Mouse (Mus musculus) limb, embryonic 11.5 days (tissue): ENCODE measurements at regions not wholly inside any gene's neighbourhood (a gene's known extent, or its start where the extent isn't known, plus 50 kb on each side); places are given as distances from the start of the nearest gene placed in this dataset.

Experiments used
- ATAC-seq: fragments of 200-750 bp; cut with Nextera tagmentation; 2 replicates; pipeline ENCODE4 v1.8.0; 2017; ENCODE audit warnings: low read depth; ENCODE audit not compliant: insufficient number of reproducible peaks, low FRiP score, low TSS enrichment
- DNase-seq: peaks from one replicate; pipeline ENCODE4 v3.0.0-alpha.2; 2015; ENCODE audit warnings: low spot score
- H3K27ac ChIP-seq: fragments of 300-500 bp; sonication (generic); replicated peaks from 2 replicates; pipeline ENCODE4 v1.5.1; 2014; ENCODE audit warnings: low read depth, mild to moderate bottlenecking, low read length
- H3K27me3 ChIP-seq: fragments of 300-500 bp; sonication (generic); 2 replicates; pipeline ENCODE4 v1.6.1; 2014; ENCODE audit warnings: mild to moderate bottlenecking, low read length, mixed read lengths; ENCODE audit not compliant: control insufficient read depth, insufficient read depth
- H3K36me3 ChIP-seq: fragments of 300-500 bp; sonication (generic); 2 replicates; pipeline ENCODE4 v1.6.1; 2014; ENCODE audit warnings: mild to moderate bottlenecking, low read length, moderate library complexity, mixed read lengths; ENCODE audit not compliant: control insufficient read depth, insufficient read depth
- H3K4me1 ChIP-seq: fragments of 300-500 bp; sonication (generic); 2 replicates; pipeline ENCODE4 v1.6.1; 2014; ENCODE audit warnings: low read length, mixed read lengths; ENCODE audit not compliant: control insufficient read depth, insufficient read depth
- H3K4me2 ChIP-seq: fragments of 300-500 bp; sonication (generic); 2 replicates; pipeline ENCODE4 v1.6.1; 2014; ENCODE audit warnings: low read depth, mild to moderate bottlenecking, moderate library complexity; ENCODE audit not compliant: severe bottlenecking
- H3K4me3 ChIP-seq: fragments of 300-500 bp; sonication (generic); 2 replicates; pipeline ENCODE4 v1.5.1; 2014; ENCODE audit warnings: low read depth, low read length
- H3K9ac ChIP-seq: fragments of 300-500 bp; sonication (generic); 2 replicates; pipeline ENCODE4 v1.6.1; 2014; ENCODE audit warnings: mild to moderate bottlenecking, low read length
- H3K9me3 ChIP-seq: fragments of 300-500 bp; sonication (generic); 2 replicates; pipeline ENCODE4 v1.6.1; 2016; ENCODE audit warnings: low read length; ENCODE audit not compliant: control insufficient read depth
- WGBS: fragments of 180-500 bp; shearing (Covaris S2); extraction: QIAGEN DNeasy Blood & Tissue Kit; methylation state at CpG from one replicate; pipeline ENCODE4 v1.1.7; 2014; 5-methylcytosine and 5-hydroxymethylcytosine counted together

- H3K9me3 ChIP-seq, result no peaks in the 10 kb centered on the region
- no peak for ATAC-seq
- no peak overlapping the region for H3K9ac ChIP-seq
- no peak overlapping the region for H3K4me2 ChIP-seq
- DNase-seq, result no peak
- no peaks in the 10 kb centered on the region for H3K27me3 ChIP-seq
- 76% methylated on average over 6 of the region's 6 CpGs for WGBS
- no peaks in the 10 kb centered on the region for H3K4me1 ChIP-seq
- H3K36me3 ChIP-seq, result no peaks in the 10 kb centered on the region
- H3K4me3 ChIP-seq, result no peak overlapping the region
- no peak overlapping the region for H3K27ac ChIP-seq
Observed at GRCm38 (mm10) chr12:58653222-58653621, 358.6 kb downstream of the Sec23a start.

GRCm38 (mm10) chr12:58652701-58653100 lies 359.1 kb downstream of the Sec23a start:
- DNase-seq (no peak), ATAC-seq (0 out of 2 replicates have a peak, but pooled peaks have one; percentile 17)
- WGBS, result 90% methylated on average over 4 of the region's 4 CpGs
- Histone ChIP-seq H3K4me1 (no peaks in the 10 kb centered on the region), H3K9me3 (no peaks in the 10 kb centered on the region), H3K27me3 (no peaks in the 10 kb centered on the region), H3K27ac (no peak overlapping the region), H3K4me3 (no peak overlapping the region), H3K36me3 (no peaks in the 10 kb centered on the region), H3K4me2 (no peak overlapping the region), H3K9ac (no peak overlapping the region)

- WGBS, result 25% methylated on average over 4 of the region's 4 CpGs
- H3K4me3 ChIP-seq, result no peak overlapping the region
- no peaks in the 10 kb centered on the region for H3K36me3 ChIP-seq
- H3K9me3 ChIP-seq, result no peaks in the 10 kb centered on the region
- H3K9ac ChIP-seq, result no peak overlapping the region
- no peak overlapping the region for H3K4me2 ChIP-seq
- H3K4me1 ChIP-seq, result no peaks in the 10 kb centered on the region
- no peaks in the 10 kb centered on the region for H3K27me3 ChIP-seq
- DNase-seq, result no peak
- no peak overlapping the region for H3K27ac ChIP-seq
- no peak for ATAC-seq
Observed at GRCm38 (mm10) chr12:58648322-58648721, 363.5 kb downstream of the Sec23a start.

- Histone ChIP-seq H3K27me3 (no peaks in the 10 kb centered on the region), H3K4me2 (no peak overlapping the region), H3K27ac (no peak overlapping the region), H3K9ac (no peak overlapping the region), H3K4me1 (peaks cover 3% of the 10 kb centered on the region; the same call in 1 of the 2 replicates), H3K4me3 (no peak overlapping the region), H3K36me3 (no peaks in the 10 kb centered on the region), H3K9me3 (no peaks in the 10 kb centered on the region)
- peak; percentile 73; the same call in 1 of the 2 replicates for ATAC-seq
- 22% methylated on average over 3 of the region's 3 CpGs for WGBS
- DNase-seq, result peak; percentile 66
Observed at GRCm38 (mm10) chr12:58643843-58644242, 368.0 kb downstream of the Sec23a start.

GRCm38 (mm10) chr12:58639478-58639877 lies 370.4 kb upstream of the Clec14a start:
- no peak for DNase-seq
- Histone ChIP-seq H3K27ac (no peak overlapping the region), H3K27me3 (no peaks in the 10 kb centered on the region), H3K4me3 (no peak overlapping the region), H3K4me2 (no peak overlapping the region), H3K36me3 (no peaks in the 10 kb centered on the region), H3K9me3 (no peaks in the 10 kb centered on the region), H3K9ac (no peak overlapping the region), H3K4me1 (peaks cover 3% of the 10 kb centered on the region; the same call in 1 of the 2 replicates)
- 67% methylated on average over 1 of the region's 1 CpGs for WGBS
- no peak for ATAC-seq

- no peak for ATAC-seq
- WGBS, result 74% methylated on average over 3 of the region's 3 CpGs
- H3K9ac ChIP-seq, result no peak overlapping the region
Observed at GRCm38 (mm10) chr12:58638260-58638659, 369.2 kb upstream of the Clec14a start.

GRCm38 (mm10) chr12:58632529-58632928 lies 363.4 kb upstream of the Clec14a start:
- Histone ChIP-seq H3K27ac (no peak overlapping the region), H3K36me3 (no peaks in the 10 kb centered on the region), H3K4me2 (no peak overlapping the region), H3K9me3 (no peaks in the 10 kb centered on the region), H3K9ac (no peak overlapping the region), H3K27me3 (no peaks in the 10 kb centered on the region), H3K4me1 (peaks cover 6% of the 10 kb centered on the region; the same call in 1 of the 2 replicates), H3K4me3 (no peak overlapping the region)
- WGBS, result 65% methylated on average over 3 of the region's 3 CpGs
- ATAC-seq, result no peak
- DNase-seq, result no peak

More at GRCm38 (mm10) chr12:58638260-58638659, 369.2 kb upstream of the Clec14a start:
- no peak overlapping the region for H3K4me3 ChIP-seq
- no peak overlapping the region for H3K27ac ChIP-seq
- no peaks in the 10 kb centered on the region for H3K36me3 ChIP-seq
- peaks cover 3% of the 10 kb centered on the region; the same call in 1 of the 2 replicates for H3K4me1 ChIP-seq
- H3K4me2 ChIP-seq, result no peak overlapping the region
- no peak for DNase-seq
- H3K9me3 ChIP-seq, result no peaks in the 10 kb centered on the region
- H3K27me3 ChIP-seq, result no peaks in the 10 kb centered on the region

- Histone ChIP-seq H3K4me2 (no peak overlapping the region), H3K4me1 (peaks cover 6% of the 10 kb centered on the region; the same call in 1 of the 2 replicates), H3K27me3 (no peaks in the 10 kb centered on the region), H3K4me3 (no peak overlapping the region), H3K27ac (no peak overlapping the region; the same call in 1 of the 2 replicates), H3K9me3 (no peaks in the 10 kb centered on the region), H3K9ac (no peak overlapping the region), H3K36me3 (no peaks in the 10 kb centered on the region)
- WGBS, result 46% methylated on average over 5 of the region's 5 CpGs
- DNase-seq, result no peak
- no peak for ATAC-seq
Observed at GRCm38 (mm10) chr12:58628817-58629216, 359.7 kb upstream of the Clec14a start.

- Histone ChIP-seq H3K27me3 (no peaks in the 10 kb centered on the region), H3K27ac (no peak overlapping the region), H3K4me3 (no peak overlapping the region), H3K4me1 (peaks cover 3% of the 10 kb centered on the region; the same call in 1 of the 2 replicates), H3K9me3 (no peaks in the 10 kb centered on the region), H3K4me2 (no peak overlapping the region), H3K9ac (no peak overlapping the region), H3K36me3 (no peaks in the 10 kb centered on the region)
- WGBS, result 87% methylated on average over 2 of the region's 2 CpGs
- no peak for DNase-seq
- no peak for ATAC-seq
Observed at GRCm38 (mm10) chr12:58625144-58625543, 356.1 kb upstream of the Clec14a start.
